Mouse (Mus musculus) midbrain, embryonic 16.5 days (tissue): ENCODE data around the gene Dnajc17. TPM values are rescaled to one million over a fixed set of nuclear protein-coding genes. Genes with fewer than 3 reads are reported as not detected.

Source experiments
- ATAC-seq: fragments of 200-750 bp; cut with Nextera tagmentation; 2 replicates; pipeline ENCODE4 v1.8.0; 2017; ENCODE audit warnings: moderate TSS enrichment
- H3K27ac ChIP-seq: fragments of 300-500 bp; sonication (generic); 2 replicates; pipeline ENCODE4 v1.5.1; 2014; ENCODE audit warnings: mild to moderate bottlenecking, low read length, mixed read lengths
- H3K27me3 ChIP-seq: fragments of 300-500 bp; sonication (generic); 2 replicates; pipeline ENCODE4 v1.6.1; 2014; ENCODE audit warnings: low read depth, low read length, mixed read lengths; ENCODE audit not compliant: control insufficient read depth, insufficient read depth
- H3K36me3 ChIP-seq: fragments of 300-500 bp; sonication (generic); 2 replicates; pipeline ENCODE4 v1.6.1; 2014; ENCODE audit warnings: mild to moderate bottlenecking, low read length, moderate library complexity, mixed read lengths; ENCODE audit not compliant: control insufficient read depth, insufficient read depth
- H3K4me1 ChIP-seq: fragments of 300-500 bp; sonication (generic); 2 replicates; pipeline ENCODE4 v1.6.1; 2014; ENCODE audit warnings: mild to moderate bottlenecking, low read length, mixed read lengths; ENCODE audit not compliant: control insufficient read depth, insufficient read depth
- H3K4me2 ChIP-seq: fragments of 300-500 bp; sonication (generic); 2 replicates; pipeline ENCODE4 v1.6.1; 2014; ENCODE audit warnings: mild to moderate bottlenecking, low read length, mixed read lengths
- H3K4me3 ChIP-seq: fragments of 300-500 bp; sonication (generic); 2 replicates; pipeline ENCODE4 v1.5.1; 2014; ENCODE audit warnings: low read depth, mild to moderate bottlenecking, low read length, moderate library complexity, mixed read lengths
- H3K9ac ChIP-seq: fragments of 300-500 bp; sonication (generic); 2 replicates; pipeline ENCODE4 v1.6.1; 2014; ENCODE audit warnings: low read depth, low read length, mixed read lengths
- H3K9me3 ChIP-seq: fragments of 300-500 bp; sonication (generic); replicated peaks from 2 replicates; pipeline ENCODE4 v1.6.1; 2014; ENCODE audit warnings: mild to moderate bottlenecking, low read length, mixed read lengths; ENCODE audit not compliant: control insufficient read depth, poor library complexity, severe bottlenecking
- WGBS: fragments of 180-500 bp; shearing (Covaris S2); extraction: QIAGEN DNeasy Blood & Tissue Kit; methylation state at CpG from one replicate; pipeline ENCODE4 v1.1.7; 2014; 5-methylcytosine and 5-hydroxymethylcytosine counted together
- polyA plus RNA-seq: library from polyadenylated mRNA; unstranded; fragments of >200 nt; fragmentation: Nextera tagmentation; extraction: Ambion mirVana; gene quantifications from 2 replicates; pipeline ENCODE4 v1.2.1, GENCODE M21; 2015

Dnajc17 gene
- polyA plus RNA-seq, 1 experiment from 2014 or later: 25.9 TPM

GRCm38 (mm10) chr2:119189029-119189710 is 19.4 kb downstream of the Dnajc17 start:
- Histone ChIP-seq H3K9ac (peak overlapping the region; percentile 28; the same call in 1 of the 2 replicates), H3K9me3 (no peaks in the 10 kb centered on the region)

DNA sequence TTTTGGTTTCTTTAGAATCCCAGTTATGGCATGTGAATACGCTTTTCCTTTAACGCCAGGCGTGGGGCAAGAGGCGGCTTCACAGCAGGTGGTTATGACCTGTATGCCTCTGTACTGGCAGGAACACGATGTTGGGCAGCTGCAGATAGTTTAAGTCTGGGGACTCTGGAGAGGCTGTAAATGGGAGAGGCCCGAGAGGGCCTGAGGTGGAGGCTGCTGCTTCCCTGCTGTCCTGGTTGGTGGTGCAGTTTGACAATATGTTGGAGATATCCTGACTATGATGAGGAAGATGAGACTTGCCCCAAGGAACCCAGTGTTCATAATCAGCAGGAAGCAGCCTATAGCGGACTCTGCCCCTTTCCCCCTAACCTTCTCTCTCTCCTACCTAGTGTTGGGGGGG is 25.7 kb downstream of the Dnajc17 start:
- Histone ChIP-seq H3K27me3 (no peaks in the 10 kb centered on the region), H3K4me2 (no peak overlapping the region), H3K9ac (no peak overlapping the region), H3K36me3 (peaks cover 27% of the 10 kb centered on the region), H3K4me1 (no peaks in the 10 kb centered on the region), H3K27ac (no peak overlapping the region), H3K4me3 (no peak overlapping the region), H3K9me3 (no peaks in the 10 kb centered on the region)
- ATAC-seq: no peak
- WGBS: 75% methylated on average over 7 of the region's 7 CpGs

More at GRCm38 (mm10) chr2:119189029-119189710, 19.4 kb downstream of the Dnajc17 start:
- peak; percentile 80; the same call in 1 of the 2 replicates for ATAC-seq
- WGBS: 6% methylated on average over 15 of the region's 15 CpGs
- Histone ChIP-seq H3K27me3 (no peaks in the 10 kb centered on the region), H3K4me3 (peak overlapping the region; percentile 19; the same call in 1 of the 2 replicates), H3K36me3 (0 out of 2 replicates have a peak, but pooled peaks cover 4% of the 10 kb centered on the region), H3K4me1 (peaks cover 3% of the 10 kb centered on the region; the same call in 1 of the 2 replicates), H3K4me2 (peak overlapping the region; percentile 53), H3K27ac (no peak overlapping the region)

- WGBS: 89% methylated on average over 5 of the region's 5 CpGs
- Histone ChIP-seq H3K4me1 (peaks cover 8% of the 10 kb centered on the region), H3K9me3 (no peaks in the 10 kb centered on the region), H3K9ac (no peak overlapping the region), H3K4me3 (no peak overlapping the region), H3K27ac (no peak overlapping the region), H3K4me2 (no peak overlapping the region), H3K36me3 (peaks cover 16% of the 10 kb centered on the region), H3K27me3 (no peaks in the 10 kb centered on the region)
- no peak for ATAC-seq
Observed at GRCm38 (mm10) chr2:119177384-119177939, 31.1 kb downstream of the Dnajc17 start.

GRCm38 (mm10) chr2:119176761-119177160 is 31.8 kb downstream of the Dnajc17 start:
- WGBS: 50% methylated on average over 3 of the region's 3 CpGs
- H3K9ac ChIP-seq: no peak overlapping the region
- ATAC-seq: no peak
- no peak overlapping the region for H3K4me2 ChIP-seq
- H3K27me3 ChIP-seq: no peaks in the 10 kb centered on the region
- H3K27ac ChIP-seq: no peak overlapping the region
- no peak overlapping the region for H3K4me3 ChIP-seq
- no peaks in the 10 kb centered on the region for H3K9me3 ChIP-seq
- peaks cover 8% of the 10 kb centered on the region for H3K4me1 ChIP-seq
- peaks cover 16% of the 10 kb centered on the region for H3K36me3 ChIP-seq

DNA sequence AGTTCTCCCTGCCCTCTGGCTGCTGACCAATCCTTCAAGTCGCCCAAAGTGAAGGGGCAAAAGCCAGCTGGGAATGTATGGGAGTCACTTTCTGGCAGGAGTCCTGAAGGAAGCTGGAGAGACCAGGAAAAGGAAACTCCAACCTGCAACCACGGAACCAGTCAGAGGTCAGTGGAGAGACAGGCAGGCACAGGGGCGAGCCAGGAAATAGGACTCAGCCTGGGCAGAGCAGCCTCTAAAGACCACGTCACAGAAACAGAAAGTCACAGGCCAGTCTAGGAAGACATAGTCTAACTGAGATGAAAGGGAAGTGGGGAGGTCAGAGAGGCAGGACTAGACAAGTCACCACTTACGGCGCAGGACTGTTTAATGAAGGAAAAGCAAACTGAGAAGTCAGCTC is 33.0 kb downstream of the Dnajc17 start:
- H3K27ac ChIP-seq: no peak overlapping the region
- H3K27me3 ChIP-seq: no peaks in the 10 kb centered on the region
- no peaks in the 10 kb centered on the region for H3K9me3 ChIP-seq
- H3K4me2 ChIP-seq: no peak overlapping the region
- no peak overlapping the region for H3K9ac ChIP-seq
- H3K36me3 ChIP-seq: peaks cover 12% of the 10 kb centered on the region
- H3K4me1 ChIP-seq: peaks cover 8% of the 10 kb centered on the region
- 77% methylated on average over 6 of the region's 6 CpGs for WGBS
- no peak for ATAC-seq
- no peak overlapping the region for H3K4me3 ChIP-seq

- WGBS: 54% methylated on average over 14 of the region's 14 CpGs
- H3K27me3 ChIP-seq: no peaks in the 10 kb centered on the region
- H3K36me3 ChIP-seq: peaks cover 9% of the 10 kb centered on the region
- H3K4me3 ChIP-seq: no peak overlapping the region
- no peak overlapping the region for H3K9ac ChIP-seq
- ATAC-seq: no peak
- no peak overlapping the region for H3K4me2 ChIP-seq
- peaks cover 8% of the 10 kb centered on the region for H3K4me1 ChIP-seq
- no peak overlapping the region for H3K27ac ChIP-seq
- H3K9me3 ChIP-seq: no peaks in the 10 kb centered on the region
Observed at GRCm38 (mm10) chr2:119174866-119175265, 33.7 kb downstream of the Dnajc17 start.

- no peak for ATAC-seq
- H3K27ac ChIP-seq: peak within 1 kb of the TSS; percentile 5; the same call in 1 of the 2 replicates
- no peaks in the 10 kb centered on the region for H3K9me3 ChIP-seq
- H3K4me3 ChIP-seq: no peak within 1 kb of the TSS
- H3K27me3 ChIP-seq: no peaks in the 10 kb centered on the region
- H3K4me1 ChIP-seq: peaks cover 8% of the 10 kb centered on the region
- H3K9ac ChIP-seq: 0 out of 2 replicates have a peak within 1 kb of the TSS, but pooled peaks have one; percentile 32
- 39% methylated on average over 8 of the region's 8 CpGs for WGBS
- peaks cover 7% of the 10 kb centered on the region for H3K36me3 ChIP-seq
- no peak within 1 kb of the TSS for H3K4me2 ChIP-seq
Observed at GRCm38 (mm10) chr2:119173991-119174651, 34.5 kb downstream of the Dnajc17 start, which contains the start of gene Gm14137. Gene Gm14137, plus strand, starts transcription at chr2:119174509.

DNA sequence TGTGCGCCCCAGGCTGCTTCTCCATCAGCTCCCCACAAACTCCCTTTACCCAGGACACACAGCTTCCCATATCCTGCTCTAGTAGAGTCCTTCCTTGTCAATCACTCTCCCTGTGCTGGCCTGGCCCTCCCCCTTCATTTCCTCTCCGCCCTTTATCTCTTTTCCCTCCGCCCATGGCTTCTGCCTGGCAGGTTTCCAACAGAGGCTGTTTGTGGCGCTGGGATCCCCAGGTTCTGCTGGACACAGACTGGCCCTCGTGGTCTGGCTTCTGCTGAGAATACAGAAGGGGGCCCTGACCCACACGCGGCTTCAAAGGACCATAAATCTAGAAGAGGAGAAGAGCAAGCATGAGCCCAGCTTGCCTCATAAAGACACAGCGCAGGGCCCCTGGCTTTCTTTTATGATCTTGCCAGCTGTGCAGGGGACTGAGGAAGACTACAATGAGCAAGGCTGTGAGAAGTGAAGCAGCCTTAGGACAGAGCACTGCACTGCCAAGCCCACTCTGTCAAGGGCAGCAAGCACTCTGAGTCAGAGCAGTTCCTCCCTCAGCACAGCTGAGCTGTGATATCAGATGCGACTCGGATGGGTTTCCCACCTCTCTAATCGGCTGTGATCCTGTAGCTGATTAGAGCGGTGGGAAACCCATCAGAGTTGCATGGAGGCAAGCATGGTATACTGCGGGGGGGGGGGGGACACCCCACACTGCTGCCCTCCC is 35.6 kb downstream of the Dnajc17 start:
- Histone ChIP-seq H3K4me2 (0 out of 2 replicates have a peak overlapping the region, but pooled peaks have one; percentile 6), H3K36me3 (peaks cover 3% of the 10 kb centered on the region), H3K4me3 (no peak overlapping the region), H3K9ac (0 out of 2 replicates have a peak overlapping the region, but pooled peaks have one; percentile 32), H3K27me3 (no peaks in the 10 kb centered on the region), H3K4me1 (peaks cover 8% of the 10 kb centered on the region), H3K27ac (peak overlapping the region; percentile 5; the same call in 1 of the 2 replicates), H3K9me3 (no peaks in the 10 kb centered on the region)
- 0 out of 2 replicates have a peak, but pooled peaks have one; percentile 26 for ATAC-seq
- 15% methylated on average over 13 of the region's 13 CpGs for WGBS
